Mouse (Mus musculus) lung, postnatal 10 days (tissue): Measurements from ENCODE around the gene Dnmt3a.

Experiments used
- DNase-seq: peaks from one replicate; pipeline ENCODE4 v3.0.0; 2021

Gene Dnmt3a

DNA sequence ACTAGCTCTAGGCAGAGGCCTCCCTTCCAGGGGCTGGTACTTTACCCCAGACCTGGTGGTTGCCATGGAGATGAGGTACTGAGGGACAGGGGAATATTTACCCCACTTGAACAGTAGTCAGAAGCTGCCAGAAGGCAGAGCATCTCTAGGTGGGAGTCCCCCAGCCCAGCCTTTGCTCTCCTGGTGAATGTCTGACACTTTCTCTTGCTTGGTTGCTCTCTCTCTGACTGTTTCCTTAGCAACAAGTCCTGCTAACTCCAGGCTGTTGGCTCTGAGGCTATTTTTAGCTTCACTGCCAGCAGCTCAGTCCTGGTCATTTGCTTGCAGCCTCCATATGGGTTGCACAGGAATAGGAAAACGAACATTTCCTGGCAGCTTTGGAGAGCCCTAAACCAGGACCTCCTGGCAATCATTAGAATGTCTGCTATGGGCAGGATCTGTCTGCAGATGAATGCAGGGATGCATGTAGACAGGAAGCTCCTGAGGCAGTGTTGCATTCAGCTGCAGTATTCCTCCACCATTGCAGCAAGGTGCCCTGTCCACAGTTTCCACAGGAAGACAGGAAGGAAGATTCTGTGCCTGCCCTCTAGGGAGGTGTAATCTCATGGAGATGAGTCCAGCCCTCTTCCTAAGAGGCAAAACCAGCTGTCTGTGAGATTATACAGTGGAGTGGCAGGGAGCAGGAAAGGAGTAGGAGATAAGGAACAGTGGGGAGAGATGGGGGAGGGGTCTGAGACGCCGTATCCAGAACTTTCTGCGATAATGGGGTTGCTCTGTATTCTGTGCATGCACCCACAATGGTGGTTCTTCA is 81.9 kb downstream of the Dnmt3a start:
- peak; percentile 58 for DNase-seq

- DNase-seq, result no peak
Observed at GRCm38 (mm10) chr12:3889875-3890635, 84.2 kb downstream of the Dnmt3a start.

GRCm38 (mm10) chr12:3890753-3891751 is 85.2 kb downstream of the Dnmt3a start:
- peak; percentile 65 for DNase-seq

GRCm38 (mm10) chr12:3891779-3892239 is 86.0 kb downstream of the Dnmt3a start:
- DNase-seq, result no peak

GRCm38 (mm10) chr12:3892240-3893059 is 86.6 kb downstream of the Dnmt3a start:
- DNase-seq, result no peak

DNA sequence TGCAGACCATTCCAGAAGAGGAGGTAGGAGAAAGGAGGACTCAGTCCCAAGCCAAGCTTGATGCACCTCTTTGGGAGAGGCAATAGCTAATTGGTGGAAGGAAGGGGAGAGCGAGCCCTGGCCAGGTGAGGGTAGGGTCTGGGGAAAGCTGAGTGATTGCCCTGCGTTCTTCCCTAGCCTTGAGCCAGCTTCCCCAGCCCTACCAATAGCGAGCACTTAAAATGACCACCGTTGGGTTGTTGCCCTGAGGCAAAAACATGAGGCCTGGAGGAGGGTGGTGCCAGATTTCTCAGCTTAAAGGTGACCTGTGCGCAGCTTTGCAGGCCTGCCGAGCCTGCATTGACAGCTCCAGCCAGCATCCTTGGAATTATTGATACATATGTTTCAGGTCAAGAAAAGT is 87.5 kb downstream of the Dnmt3a start:
- no peak for DNase-seq

DNA sequence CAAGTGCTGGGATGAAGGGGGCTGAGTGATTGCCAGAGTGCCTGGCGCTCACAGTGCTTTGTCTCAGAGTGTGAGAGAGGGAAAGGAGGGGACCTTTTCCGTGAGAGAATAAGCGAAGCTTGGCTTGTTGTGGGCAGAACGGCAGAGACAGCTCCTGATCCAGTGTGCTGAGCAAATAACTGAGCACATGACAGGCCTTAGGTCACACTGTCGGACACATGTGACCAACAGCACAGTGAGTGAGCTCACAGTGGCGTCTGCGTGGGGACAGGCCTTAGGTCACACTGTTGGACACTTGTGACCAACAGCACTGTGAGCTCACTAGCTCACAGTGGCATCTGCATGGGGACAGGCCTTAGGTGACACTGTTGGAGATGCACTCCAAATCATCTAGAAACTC is 88.7 kb downstream of the Dnmt3a start:
- DNase-seq, result no peak

DNA sequence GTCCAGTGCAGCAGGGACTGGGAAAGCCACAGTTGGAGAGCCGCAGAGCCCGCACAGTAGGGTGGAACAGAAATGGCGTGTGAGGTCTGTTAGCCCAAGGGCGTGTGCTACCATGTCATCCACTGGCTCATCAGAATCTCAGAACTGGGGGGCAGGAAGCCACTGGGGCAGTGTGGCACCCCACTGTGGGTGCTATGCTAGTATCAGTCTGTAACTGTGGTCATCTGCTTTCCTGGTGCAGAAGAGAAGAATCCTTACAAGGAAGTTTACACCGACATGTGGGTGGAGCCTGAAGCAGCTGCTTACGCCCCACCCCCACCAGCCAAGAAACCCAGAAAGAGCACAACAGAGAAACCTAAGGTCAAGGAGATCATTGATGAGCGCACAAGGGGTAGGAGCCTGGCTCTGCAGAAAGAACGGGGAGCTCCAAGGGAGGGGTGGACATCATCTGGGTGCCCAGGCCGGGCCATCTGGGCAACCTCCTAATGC is 91.3 kb downstream of the Dnmt3a start:
- no peak for DNase-seq

DNA sequence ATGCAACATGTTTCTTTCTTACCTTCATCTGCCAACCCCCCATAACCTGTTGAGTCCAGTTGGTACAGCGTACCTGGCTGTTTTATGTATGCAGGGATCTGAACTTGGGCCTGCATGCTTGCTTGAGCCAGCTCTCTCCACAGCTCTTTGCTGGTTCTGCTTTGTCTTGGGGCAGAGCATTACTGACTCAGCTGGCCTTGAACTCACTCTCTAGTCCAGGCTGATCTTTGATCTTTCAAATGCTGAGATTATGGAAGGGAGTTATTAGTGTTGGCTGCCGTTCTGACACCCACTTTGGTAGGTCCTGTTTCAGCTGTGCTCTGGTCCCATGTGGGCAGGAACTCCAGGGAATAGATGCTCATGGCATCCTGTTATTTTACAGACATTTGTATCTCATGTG is 93.0 kb downstream of the Dnmt3a start:
- DNase-seq, result no peak

DNA sequence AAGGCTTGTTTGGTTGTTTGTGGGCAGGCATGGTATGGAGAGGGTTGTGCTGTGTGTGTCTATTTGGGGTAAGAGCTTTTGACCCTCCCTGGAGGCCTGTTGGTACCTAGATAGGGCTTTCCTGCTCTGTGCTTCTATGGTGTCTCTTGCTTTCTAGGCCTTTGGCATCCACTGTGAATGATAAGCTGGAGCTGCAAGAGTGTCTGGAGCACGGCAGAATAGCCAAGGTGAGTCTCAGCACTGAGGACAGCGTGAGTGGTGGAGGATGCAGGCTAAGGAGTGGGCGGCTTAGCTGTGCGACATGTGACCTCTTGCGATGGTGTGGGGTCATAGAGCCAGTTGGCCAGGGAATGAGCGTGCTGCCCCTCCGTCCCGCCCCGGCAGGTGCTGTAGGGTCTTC is 99.6 kb downstream of the Dnmt3a start:
- no peak for DNase-seq

DNA sequence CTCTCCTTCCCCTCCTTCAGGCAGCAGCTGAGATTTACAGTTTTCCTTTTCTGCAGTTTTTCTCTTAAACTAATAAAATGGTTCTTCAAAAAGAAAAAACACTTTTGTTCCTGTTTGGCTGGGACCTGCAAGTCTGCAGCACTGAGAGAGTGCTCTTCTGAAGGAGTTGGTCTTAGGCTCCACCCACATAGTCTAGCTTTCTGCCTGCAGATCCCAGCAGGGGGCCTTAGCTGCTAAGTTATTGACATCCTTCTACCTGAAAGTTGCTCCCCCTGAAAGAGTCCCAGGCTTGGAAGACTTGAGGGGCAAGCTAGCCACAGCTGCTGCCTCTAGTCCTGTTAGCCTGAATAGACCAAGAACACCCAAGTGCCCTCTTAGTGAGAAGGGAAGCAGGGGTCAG is 100.5 kb downstream of the Dnmt3a start:
- DNase-seq, result no peak

DNA sequence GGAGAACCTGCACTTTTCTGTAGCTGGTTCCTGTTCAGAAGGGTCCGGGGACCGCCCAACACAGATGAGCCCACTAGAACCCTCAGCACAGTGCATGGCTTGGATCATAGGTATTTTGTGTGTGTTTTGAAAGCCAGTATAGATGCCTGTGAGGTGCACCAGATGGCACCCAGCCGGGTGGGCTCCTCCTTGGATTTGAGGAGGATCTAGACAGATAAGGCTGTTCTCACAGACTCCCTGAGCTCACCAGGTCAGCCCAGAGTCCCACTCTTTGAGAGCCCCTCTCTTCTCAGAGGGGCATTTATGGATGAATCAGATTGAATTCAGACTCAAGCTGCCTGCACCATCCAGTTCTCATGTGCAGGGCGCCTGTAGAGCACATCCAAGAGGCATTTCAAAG is 101.2 kb downstream of the Dnmt3a start:
- DNase-seq, result no peak

DNA sequence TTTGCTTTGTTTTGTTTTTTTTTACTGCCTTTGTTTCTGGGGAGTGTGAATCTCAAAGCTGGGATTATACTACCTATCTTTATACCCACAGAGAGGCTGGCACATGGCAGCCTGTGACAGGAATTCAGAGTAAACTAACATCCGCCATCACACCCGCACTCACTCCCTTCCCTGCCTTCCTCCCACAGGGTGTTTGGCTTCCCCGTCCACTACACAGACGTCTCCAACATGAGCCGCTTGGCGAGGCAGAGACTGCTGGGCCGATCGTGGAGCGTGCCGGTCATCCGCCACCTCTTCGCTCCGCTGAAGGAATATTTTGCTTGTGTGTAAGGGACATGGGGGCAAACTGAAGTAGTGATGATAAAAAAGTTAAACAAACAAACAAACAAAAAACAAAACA is 101.6 kb downstream of the Dnmt3a start:
- no peak for DNase-seq

- no peak for DNase-seq
Observed at GRCm38 (mm10) chr12:3910466-3911093, 104.8 kb downstream of the Dnmt3a start.

DNA sequence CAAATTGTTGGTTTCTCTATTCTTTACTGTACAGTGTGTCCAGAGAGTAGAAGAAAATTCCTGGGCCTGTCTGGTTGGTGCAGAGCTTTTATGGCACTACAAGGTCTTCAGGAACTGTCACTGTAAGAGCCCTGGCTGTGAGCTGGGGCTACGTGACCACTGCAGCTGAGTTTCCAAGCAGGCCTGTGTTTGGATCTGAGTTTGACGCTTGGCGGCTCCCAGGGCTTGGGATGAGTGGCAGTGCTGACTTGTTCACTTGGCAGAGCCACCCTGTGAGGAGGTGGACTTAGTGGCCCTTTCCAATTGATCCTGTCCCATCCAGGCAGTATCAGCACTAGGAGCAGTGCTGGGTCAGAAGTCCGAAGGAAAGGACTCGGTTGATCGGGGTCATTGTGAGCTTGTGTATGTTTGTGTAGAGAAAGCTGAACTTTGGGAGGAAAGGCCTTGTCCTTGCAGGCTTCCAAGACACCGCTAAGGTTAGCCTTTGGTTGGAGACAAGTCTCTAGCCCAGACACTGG is 106.1 kb downstream of the Dnmt3a start:
- DNase-seq, result no peak

GRCm38 (mm10) chr12:3915852-3916251 is 110.0 kb downstream of the Dnmt3a start:
- DNase-seq, result no peak

- DNase-seq, result no peak
Observed at GRCm38 (mm10) chr12:3917668-3918341, 112.0 kb downstream of the Dnmt3a start.

DNA sequence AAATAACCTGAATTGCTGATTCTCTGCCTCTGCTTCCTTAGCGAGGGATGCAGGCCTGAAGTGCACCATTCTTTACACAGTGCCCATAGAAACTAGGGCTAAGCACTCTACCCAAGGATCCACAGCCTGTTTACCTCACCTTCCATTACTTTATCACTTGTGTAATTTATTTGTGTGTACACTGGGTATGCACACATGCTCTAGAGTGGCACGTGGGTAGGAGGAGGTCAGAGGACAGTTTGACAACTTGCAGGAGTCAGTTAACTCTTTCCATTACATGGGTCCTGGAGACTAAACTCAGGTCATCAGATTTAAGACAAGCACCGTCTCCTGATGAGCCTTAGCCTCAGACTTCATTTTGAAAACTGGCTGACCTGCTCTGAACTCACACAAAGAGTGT is 112.8 kb downstream of the Dnmt3a start:
- DNase-seq, result no peak

DNA sequence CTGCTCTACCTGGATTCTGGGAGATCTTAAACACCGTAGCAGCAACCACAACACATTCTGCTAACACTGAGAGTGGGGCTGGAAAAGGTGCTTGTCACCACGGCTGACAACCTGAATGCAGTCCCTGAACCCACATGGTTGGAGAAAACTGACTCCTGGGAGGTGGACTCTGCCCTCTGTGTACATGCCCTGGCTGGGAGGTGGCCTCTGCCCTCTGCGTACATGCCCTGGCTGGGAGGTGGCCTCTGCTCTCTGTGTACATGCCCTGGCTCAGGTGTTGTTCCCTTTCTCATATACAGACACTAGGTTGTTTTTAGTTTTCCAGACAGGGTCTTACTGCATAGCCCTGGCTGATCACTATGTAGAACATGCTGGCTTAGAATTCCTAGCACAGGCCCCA is 113.6 kb downstream of the Dnmt3a start:
- DNase-seq, result no peak

DNA sequence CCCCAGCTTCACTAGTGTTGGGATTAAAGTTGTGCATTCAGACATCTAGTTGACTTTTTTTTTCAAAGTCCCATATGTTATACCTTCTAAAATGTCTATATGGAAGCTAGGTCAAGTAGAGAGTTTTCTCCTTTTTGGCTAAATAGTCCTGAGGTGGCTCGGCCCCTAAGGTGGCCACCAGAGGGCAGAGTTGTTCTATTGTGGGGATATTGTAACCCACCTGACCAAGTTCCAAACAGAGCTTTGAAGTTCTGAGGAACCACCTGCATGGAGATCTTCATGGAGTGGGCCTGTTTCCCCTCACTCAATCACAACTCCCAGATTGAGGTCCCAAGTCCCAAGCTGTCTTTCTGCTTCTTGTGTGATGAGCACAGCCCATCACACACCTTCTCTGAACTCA is 120.3 kb downstream of the Dnmt3a start:
- DNase-seq, result peak; percentile 77

GRCm38 (mm10) chr12:3928841-3929240 is 123.0 kb downstream of the Dnmt3a start:
- peak; percentile 33 for DNase-seq
